In genomic region chr14:105542090-105542485, GRCm38 (mm10) we compare ENCODE assay signal across 10 mouse cellular contexts.
DNase-seq lines count a peak whose midpoint lies in the region; ATAC-seq and TF ChIP-seq lines count a peak whose summit lies in the region.
"Had no signal": no experiment of that assay in that cellular context is flagged by ENCODE, and none has a peak within 500 bp of the region (broad histone marks: within the 10 kb centered on the region; RNA-seq: fewer than 3 reads in every experiment).

No protein-coding gene starts in this region.

- H3K27ac ChIP-seq in heart, embryonic 16.5 days (ENCODE audit: low read length): no peak overlapping the region
- H3K27ac ChIP-seq in forebrain, embryonic 11.5 days (ENCODE audit: low read depth, low read length): no peak overlapping the region
- peak overlapping the region; percentile 30; the same call in 1 of the 2 replicates for H3K27ac ChIP-seq in hindbrain, embryonic 15.5 days (replicated peaks)
- no peak overlapping the region for H3K27ac ChIP-seq in midbrain, postnatal 0 days (ENCODE audit: low read depth, low read length)
- H3K27ac ChIP-seq: liver, embryonic 14.5 days had no signal

- H3K4me1 ChIP-seq in heart, embryonic 16.5 days (ENCODE audit: control insufficient read depth, insufficient read depth, low read length): peaks cover 2% of the 10 kb centered on the region; the same call in 1 of the 2 replicates
- no peaks in the 10 kb centered on the region; the same call in none of the 2 replicates for H3K4me1 ChIP-seq in forebrain, embryonic 11.5 days (replicated peaks; ENCODE audit: control insufficient read depth, insufficient read depth, low read length)
- H3K4me1 ChIP-seq in hindbrain, embryonic 15.5 days (replicated peaks): peaks cover 14% of the 10 kb centered on the region
- H3K4me1 ChIP-seq in midbrain, postnatal 0 days (ENCODE audit: insufficient read depth, low read length): peaks cover 3% of the 10 kb centered on the region; the same call in 1 of the 2 replicates

- ATAC-seq in heart, embryonic 16.5 days (replicated peaks; ENCODE audit: extremely low read depth, insufficient read depth, low FRiP score): no peak
- ATAC-seq in forebrain, embryonic 11.5 days (replicated peaks; ENCODE audit: low FRiP score): peak; percentile 47; the same call in 1 of the 2 replicates
- 0 out of 2 replicates have a peak, but pooled peaks have one; percentile 27 for ATAC-seq in hindbrain, embryonic 15.5 days (ENCODE audit: low FRiP score, low read depth)
- no peak for ATAC-seq in midbrain, postnatal 0 days (ENCODE audit: low FRiP score)
- ATAC-seq in erythroblast, adult 5-6 weeks (replicated peaks; ENCODE audit: low FRiP score, poor library complexity, severe bottlenecking): no peak

- H3K36me3 ChIP-seq in heart, embryonic 16.5 days (ENCODE audit: control insufficient read depth, insufficient read depth): no peaks in the 10 kb centered on the region
- H3K36me3 ChIP-seq in forebrain, embryonic 11.5 days (ENCODE audit: control insufficient read depth, insufficient read depth, low read length): no peaks in the 10 kb centered on the region
- no peaks in the 10 kb centered on the region for H3K36me3 ChIP-seq in hindbrain, embryonic 15.5 days
- H3K36me3 ChIP-seq in midbrain, postnatal 0 days (ENCODE audit: insufficient read depth, low read length): no peaks in the 10 kb centered on the region

- no peak for TF ChIP-seq CTCF in midbrain, postnatal 0 days (IDR thresholded peaks at IDR 0.05)

- WGBS in heart, embryonic 16.5 days: 63% methylated on average over 8 of the region's 8 CpGs
- 33% methylated on average over 8 of the region's 8 CpGs for WGBS in forebrain, embryonic 11.5 days
- 43% methylated on average over 8 of the region's 8 CpGs for WGBS in hindbrain, embryonic 15.5 days
- 24% methylated on average over 8 of the region's 8 CpGs for WGBS in midbrain, postnatal 0 days

- DNase-seq in heart, postnatal 4 days: no peak
- no peak for DNase-seq in forebrain, embryonic 11.5 days (ENCODE audit: low spot score)
- DNase-seq in midbrain, postnatal 0 days (ENCODE audit: low spot score): no peak
- no peak for DNase-seq in spleen, postnatal 14 days (ENCODE audit: low spot score in 2 of 2)
- no peak for DNase-seq in lung, postnatal 4 days
- DNase-seq: gastrocnemius, postnatal 36 days had no signal

- H3K9me3 ChIP-seq in heart, embryonic 16.5 days (replicated peaks; ENCODE audit: control insufficient read depth, low read length): no peaks in the 10 kb centered on the region
- H3K9me3 ChIP-seq in forebrain, embryonic 11.5 days (ENCODE audit: control insufficient read depth, low read length): no peaks in the 10 kb centered on the region
- H3K9me3 ChIP-seq in hindbrain, embryonic 15.5 days: no peaks in the 10 kb centered on the region
- H3K9me3 ChIP-seq in midbrain, postnatal 0 days (ENCODE audit: low read length): no peaks in the 10 kb centered on the region

- H3K27me3 ChIP-seq in heart, embryonic 16.5 days (ENCODE audit: control insufficient read depth, insufficient read depth, low read length): no peaks in the 10 kb centered on the region
- H3K27me3 ChIP-seq in forebrain, embryonic 11.5 days (ENCODE audit: control insufficient read depth, insufficient read depth, low read length): no peaks in the 10 kb centered on the region
- no peaks in the 10 kb centered on the region for H3K27me3 ChIP-seq in hindbrain, embryonic 15.5 days
- H3K27me3 ChIP-seq in midbrain, postnatal 0 days (ENCODE audit: insufficient read depth, low read length): no peaks in the 10 kb centered on the region

- peak overlapping the region; percentile 53; the same call in 1 of the 2 replicates for H3K4me2 ChIP-seq in heart, embryonic 16.5 days (ENCODE audit: low read depth, low read length)
- H3K4me2 ChIP-seq in forebrain, embryonic 11.5 days (ENCODE audit: low read depth, low read length, severe bottlenecking): peak overlapping the region; percentile 48; the same call in 1 of the 2 replicates
- peak overlapping the region; percentile 55; the same call in 1 of the 2 replicates for H3K4me2 ChIP-seq in hindbrain, embryonic 15.5 days
- peak overlapping the region; percentile 44 for H3K4me2 ChIP-seq in midbrain, postnatal 0 days (ENCODE audit: low read depth, low read length, poor library complexity, severe bottlenecking)

- no peak overlapping the region for H3K4me3 ChIP-seq in heart, embryonic 16.5 days (ENCODE audit: low read length)
- H3K4me3 ChIP-seq in forebrain, embryonic 11.5 days (ENCODE audit: low read depth, low read length): no peak overlapping the region
- H3K4me3 ChIP-seq in hindbrain, embryonic 15.5 days: no peak overlapping the region
- no peak overlapping the region for H3K4me3 ChIP-seq in midbrain, postnatal 0 days (ENCODE audit: low read depth, low read length)

- H3K9ac ChIP-seq in heart, embryonic 16.5 days (ENCODE audit: low read length): no peak overlapping the region
- no peak overlapping the region for H3K9ac ChIP-seq in forebrain, embryonic 11.5 days (ENCODE audit: low read length)
- H3K9ac ChIP-seq in hindbrain, embryonic 15.5 days: no peak overlapping the region
- H3K9ac ChIP-seq in midbrain, postnatal 0 days (replicated peaks; ENCODE audit: low read length, poor library complexity, severe bottlenecking): no peak overlapping the region
- H3K9ac ChIP-seq: liver, embryonic 14.5 days had no signal

Comparison
In these comparisons a context has a peak if more than half of its experiments do, and no peak if none do; other contexts are left out.
1. ATAC-seq: peak in forebrain, embryonic 11.5 days (single experiment) and hindbrain, embryonic 15.5 days (single experiment); none in heart, embryonic 16.5 days (single experiment), midbrain, postnatal 0 days (single experiment) and erythroblast, adult 5-6 weeks (single experiment).
2. Peak in every context shown above with its lines, with median percentiles within 50 percentile points of each other: H3K4me2 ChIP-seq.